Mouse (Mus musculus) brown adipose tissue, adult 24 weeks (tissue): ENCODE measurements around the gene 1700015G11Rik. TPM values are rescaled to one million over a fixed set of nuclear protein-coding genes. Genes with fewer than 3 reads are reported as not detected.

Experiments used
- H3K27ac ChIP-seq: fragments of 200-500 bp; replicated peaks from 2 replicates; pipeline ENCODE4 v1.5.1; 2012; ENCODE audit warnings: low read depth, mild to moderate bottlenecking, low read length
- H3K4me1 ChIP-seq: fragments of 200-500 bp; 2 replicates; pipeline ENCODE4 v1.6.1; 2012; ENCODE audit warnings: low read length, mixed read lengths; ENCODE audit not compliant: control insufficient read depth, insufficient read depth, insufficient read length
- H3K4me3 ChIP-seq: fragments of 200-500 bp; 2 replicates; pipeline ENCODE4 v1.5.1; 2012; ENCODE audit warnings: low read depth, mild to moderate bottlenecking, low read length, moderate library complexity; ENCODE audit not compliant: insufficient read depth
- polyA plus RNA-seq: library from polyadenylated mRNA; stranded (reverse); fragments of >200 nt; gene quantifications from 2 replicates; pipeline ENCODE4 v1.2.4, GENCODE M21; 2012; ENCODE audit not compliant: missing spikeins, insufficient read depth, insufficient read length

Gene 1700015G11Rik
- not detected in 2 replicates for polyA plus RNA-seq

DNA sequence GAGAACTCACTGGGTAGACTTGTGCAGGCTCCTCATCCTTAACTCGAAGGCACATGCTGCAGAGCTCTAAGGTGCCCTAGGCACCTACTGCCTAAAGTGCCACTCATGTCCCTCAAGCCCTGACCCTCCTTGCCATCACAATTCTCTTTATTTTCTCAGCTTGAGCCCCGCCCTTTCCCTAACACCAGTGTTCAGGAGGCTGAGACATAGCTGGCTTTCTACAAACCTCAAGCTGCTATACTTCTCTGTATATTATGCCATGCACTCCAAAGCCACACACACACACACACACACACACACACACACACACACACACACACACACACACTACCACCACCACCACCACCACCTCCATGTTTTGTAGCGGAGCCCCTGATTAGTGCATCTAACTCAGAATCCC lies at the start of gene 1700015G11Rik:
Gene 1700015G11Rik (minus strand): TSS at position 101 of the 400 bp plus-strand sequence.
- H3K4me1 ChIP-seq = no peaks in the 10 kb centered on the region
- no peak within 1 kb of the TSS for H3K4me3 ChIP-seq
- no peak within 1 kb of the TSS for H3K27ac ChIP-seq

DNA sequence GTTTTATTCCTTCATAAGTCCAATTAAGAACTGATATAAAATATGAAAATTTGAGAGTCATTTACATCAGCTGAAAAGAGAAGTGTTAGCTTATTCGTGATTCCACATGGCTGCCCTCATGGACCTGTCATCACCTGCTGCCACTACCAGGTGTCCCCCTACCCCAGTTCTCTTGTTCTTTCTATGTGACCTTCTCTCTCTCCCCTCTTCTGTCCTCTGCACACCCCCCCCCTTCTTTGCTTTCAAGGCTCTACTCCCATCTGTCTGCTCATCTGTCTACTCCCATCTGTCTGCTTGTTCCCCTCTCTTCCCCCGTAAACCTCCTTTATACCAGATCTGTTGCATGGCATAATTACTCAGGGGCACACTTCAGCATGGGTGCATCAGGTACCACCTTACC lies 41.4 kb upstream of the 1700015G11Rik start:
- H3K4me1 ChIP-seq = no peaks in the 10 kb centered on the region
- no peak overlapping the region for H3K4me3 ChIP-seq
- H3K27ac ChIP-seq = no peak overlapping the region

DNA sequence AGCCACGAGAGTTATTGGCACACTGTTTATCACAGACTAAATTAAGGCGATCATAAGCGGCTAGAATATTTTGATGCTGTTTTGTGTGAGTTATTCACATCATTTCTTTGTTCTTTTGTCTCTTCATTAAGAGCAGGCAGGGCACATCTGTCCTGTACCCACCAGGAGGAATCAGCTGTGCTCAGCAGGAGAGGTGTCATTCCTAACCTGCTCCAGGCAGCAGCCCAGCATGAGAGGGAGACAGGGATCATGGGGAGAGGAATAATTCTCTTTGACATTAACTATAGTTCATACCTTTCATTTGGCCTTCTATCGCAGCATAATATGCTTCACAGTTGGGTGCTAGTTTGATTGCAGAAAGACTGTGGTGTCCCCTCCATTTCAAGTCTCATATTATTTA lies 40.7 kb upstream of the 1700015G11Rik start:
- Histone ChIP-seq H3K27ac (no peak overlapping the region), H3K4me1 (no peaks in the 10 kb centered on the region), H3K4me3 (no peak overlapping the region)

DNA sequence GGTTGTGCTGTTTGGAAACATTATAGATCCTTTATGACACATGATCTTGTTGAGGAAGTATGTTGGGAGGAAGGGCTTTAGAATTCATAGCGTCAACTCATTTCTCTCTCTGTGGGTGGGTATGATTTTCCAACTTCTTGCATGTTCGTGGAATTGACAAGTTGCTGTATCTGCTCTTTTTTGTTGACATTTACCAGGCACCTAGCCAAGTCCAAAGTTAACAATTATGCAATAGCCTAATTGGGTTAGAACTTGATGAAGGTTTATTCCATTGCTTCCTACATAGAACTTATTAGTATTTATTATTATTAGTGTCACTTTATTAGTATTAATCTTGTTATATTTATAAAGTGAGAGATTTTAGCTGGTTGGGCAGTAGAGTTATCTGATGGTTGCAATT lies 40.3 kb upstream of the 1700015G11Rik start:
- Histone ChIP-seq H3K4me3 (no peak overlapping the region), H3K27ac (no peak overlapping the region)

DNA sequence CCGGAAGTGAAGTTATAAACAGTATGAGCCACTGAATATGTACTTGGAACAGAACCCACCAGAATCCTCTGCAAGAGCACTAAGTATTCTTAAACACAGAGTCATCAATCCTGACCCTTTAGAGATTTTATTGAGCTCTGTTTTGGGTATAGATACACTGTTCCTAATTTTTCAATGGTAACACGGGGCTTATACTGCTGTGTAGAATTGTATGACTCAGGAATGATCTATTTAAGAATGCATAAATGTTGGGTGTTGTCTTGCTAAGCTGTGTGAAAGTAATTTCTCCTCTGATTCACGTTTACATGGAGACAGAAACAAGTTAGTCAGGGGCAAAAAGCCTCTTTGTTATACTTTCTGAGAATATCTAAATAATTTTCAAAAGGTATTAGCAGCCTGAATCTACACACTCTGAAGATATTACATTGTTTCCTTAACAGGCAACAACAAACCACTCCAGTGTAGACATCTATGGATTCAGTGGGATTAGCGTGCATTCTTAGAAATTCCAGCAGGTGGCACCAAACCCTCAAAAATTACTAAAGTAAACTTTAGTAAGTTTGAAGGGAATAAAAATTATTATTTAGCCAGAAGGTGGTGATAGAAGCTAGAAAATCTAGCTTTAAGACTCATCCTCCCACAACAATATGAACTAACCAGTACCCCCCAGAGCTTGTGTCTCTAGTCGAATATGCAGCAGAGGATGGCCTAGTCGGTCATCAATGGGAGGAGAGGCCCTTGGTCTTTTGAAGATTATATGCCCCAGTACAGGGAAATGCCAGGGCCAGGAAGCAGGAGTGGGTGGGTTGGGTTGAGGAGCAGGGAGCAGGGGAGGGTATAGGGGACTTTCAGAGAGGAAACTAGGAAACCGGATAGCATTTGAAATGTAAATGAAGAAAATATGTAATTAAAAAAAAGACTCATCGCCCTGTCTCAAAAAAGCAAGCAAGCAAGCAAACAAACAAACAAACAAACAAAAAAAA lies 22.4 kb upstream of the 1700015G11Rik start:
- Histone ChIP-seq H3K4me1 (no peaks in the 10 kb centered on the region), H3K27ac (no peak overlapping the region), H3K4me3 (no peak overlapping the region)

More for the DNA sequence above, 40.3 kb upstream of the 1700015G11Rik start:
- no peaks in the 10 kb centered on the region for H3K4me1 ChIP-seq

DNA sequence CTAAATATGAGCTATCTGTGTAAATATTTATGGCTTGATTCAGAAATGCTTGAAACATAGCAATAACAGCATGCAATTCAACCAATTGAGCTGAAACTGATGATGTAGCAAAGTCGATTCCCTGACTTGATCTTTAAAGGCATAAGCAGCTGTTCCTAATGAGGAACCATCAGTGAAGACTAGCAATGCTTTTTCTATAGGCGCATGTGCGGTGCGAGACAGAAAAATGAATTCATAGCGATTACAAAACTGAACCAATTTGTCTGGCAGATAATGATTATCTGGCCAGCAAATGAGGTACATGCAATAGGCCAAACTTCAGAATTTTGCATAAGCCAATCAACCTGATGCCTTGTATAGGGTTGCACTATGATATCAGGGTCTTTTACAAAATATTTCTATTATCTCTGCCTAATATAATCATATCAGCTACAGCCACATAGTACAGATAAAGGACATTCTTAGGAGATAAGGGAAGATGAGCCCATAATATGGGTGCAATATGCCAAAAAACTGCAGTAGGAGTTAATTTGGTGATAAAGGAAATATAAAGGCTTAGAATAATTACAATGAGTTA lies 8.6 kb upstream of the 1700015G11Rik start:
- no peak overlapping the region for H3K27ac ChIP-seq
- H3K4me1 ChIP-seq = no peaks in the 10 kb centered on the region
- no peak overlapping the region for H3K4me3 ChIP-seq

DNA sequence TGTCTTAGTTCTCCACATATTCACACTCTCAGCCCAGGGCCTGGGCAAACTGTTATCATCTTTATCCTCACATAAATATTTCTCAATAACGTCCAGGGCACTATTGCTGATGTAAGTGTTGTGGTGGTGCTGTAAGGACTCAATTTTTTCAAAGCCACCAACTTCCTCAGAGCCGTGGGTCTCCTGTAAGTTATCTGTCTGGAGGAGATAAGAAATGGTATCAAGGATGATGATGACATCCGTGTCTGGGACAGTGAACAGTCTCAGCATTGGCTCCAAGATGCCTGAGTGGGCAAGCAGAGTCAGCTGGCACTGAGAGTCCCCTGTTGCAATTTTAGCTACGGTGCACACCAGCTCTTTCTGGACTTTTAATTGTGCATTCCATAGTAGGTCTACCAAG lies 6.5 kb upstream of the 1700015G11Rik start:
- no peaks in the 10 kb centered on the region for H3K4me1 ChIP-seq
- no peak overlapping the region for H3K4me3 ChIP-seq
- no peak overlapping the region for H3K27ac ChIP-seq

DNA sequence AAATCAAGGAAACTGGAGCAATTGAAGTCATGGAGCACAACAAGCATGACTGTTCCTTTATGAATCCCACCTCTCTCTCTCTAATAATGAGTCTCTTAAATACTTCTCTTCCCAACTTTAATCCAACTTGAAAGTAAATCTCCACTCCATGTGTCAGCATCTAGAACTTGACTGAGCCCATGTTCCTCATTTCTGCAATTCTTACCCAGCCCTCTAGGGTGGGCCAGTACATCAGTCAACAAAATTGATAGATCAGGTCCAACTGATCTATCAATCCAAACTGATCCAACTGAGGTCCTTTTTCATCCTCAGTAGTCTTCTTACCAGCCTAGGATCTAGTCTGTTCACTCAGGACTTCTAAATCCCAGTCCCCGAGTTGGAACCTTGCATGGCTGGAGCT lies 348 bp downstream of the 1700015G11Rik start:
- Histone ChIP-seq H3K4me3 (no peak overlapping the region), H3K27ac (no peak overlapping the region), H3K4me1 (no peaks in the 10 kb centered on the region)

DNA sequence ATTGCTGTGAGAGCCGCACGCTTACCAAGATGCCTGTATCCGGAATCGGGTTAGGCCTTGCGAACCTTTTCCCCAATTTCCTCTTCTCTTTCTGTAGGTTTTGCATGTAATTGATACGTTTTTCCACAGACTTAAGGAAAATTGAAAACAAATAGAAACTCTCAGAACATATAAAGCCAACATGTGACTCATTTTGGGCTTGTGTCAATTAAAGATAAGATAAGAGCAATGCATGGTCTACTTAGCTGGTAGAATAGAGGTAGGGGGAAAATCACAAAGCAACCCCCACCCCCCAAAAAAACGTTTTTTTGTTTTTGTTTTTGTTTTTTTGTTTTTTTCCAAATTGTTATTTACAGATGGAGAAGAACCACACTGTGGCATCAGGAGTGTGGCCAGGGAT lies 2.1 kb downstream of the 1700015G11Rik start:
- H3K27ac ChIP-seq = no peak overlapping the region
- no peaks in the 10 kb centered on the region for H3K4me1 ChIP-seq
- no peak overlapping the region for H3K4me3 ChIP-seq

DNA sequence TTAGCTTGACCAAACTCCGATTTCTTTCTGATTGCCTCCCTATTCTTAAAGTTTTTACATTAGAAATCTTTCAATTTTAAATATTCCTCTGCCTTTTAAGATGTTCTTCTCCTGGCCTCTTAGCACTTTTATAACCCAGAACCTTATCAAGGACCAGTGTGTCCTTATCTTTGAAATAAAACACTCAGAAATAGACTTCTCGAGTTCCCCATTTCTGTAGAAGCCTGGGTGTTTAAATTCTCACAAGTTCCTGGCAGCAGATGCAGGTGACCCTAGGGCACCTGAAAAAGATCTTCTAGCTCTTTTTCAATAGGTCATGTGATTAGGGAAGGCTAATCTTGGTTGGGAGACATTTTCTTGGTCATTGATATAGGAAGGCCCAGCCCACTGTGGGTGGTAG lies 8.4 kb downstream of the 1700015G11Rik start:
- Histone ChIP-seq H3K4me1 (no peaks in the 10 kb centered on the region), H3K27ac (no peak overlapping the region), H3K4me3 (no peak overlapping the region)

DNA sequence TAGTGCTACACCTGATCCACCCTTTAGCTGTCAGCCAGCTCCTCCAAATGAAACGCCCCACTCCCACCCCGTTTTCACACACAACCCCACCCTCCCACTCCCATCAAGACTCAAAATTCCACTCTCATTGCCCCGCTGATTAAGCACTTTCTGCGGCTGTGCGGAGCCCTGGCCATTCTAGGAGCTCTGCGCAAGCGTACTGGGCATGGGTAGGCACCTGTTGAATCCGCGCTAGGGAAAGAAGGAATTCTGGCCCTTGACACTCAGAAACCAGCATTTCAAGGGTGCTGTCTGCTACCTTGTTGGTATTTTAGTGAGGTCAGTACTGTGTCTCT lies 9.3 kb downstream of the 1700015G11Rik start:
- H3K4me3 ChIP-seq = peak overlapping the region; percentile 63
- no peaks in the 10 kb centered on the region for H3K4me1 ChIP-seq
- no peak overlapping the region for H3K27ac ChIP-seq

DNA sequence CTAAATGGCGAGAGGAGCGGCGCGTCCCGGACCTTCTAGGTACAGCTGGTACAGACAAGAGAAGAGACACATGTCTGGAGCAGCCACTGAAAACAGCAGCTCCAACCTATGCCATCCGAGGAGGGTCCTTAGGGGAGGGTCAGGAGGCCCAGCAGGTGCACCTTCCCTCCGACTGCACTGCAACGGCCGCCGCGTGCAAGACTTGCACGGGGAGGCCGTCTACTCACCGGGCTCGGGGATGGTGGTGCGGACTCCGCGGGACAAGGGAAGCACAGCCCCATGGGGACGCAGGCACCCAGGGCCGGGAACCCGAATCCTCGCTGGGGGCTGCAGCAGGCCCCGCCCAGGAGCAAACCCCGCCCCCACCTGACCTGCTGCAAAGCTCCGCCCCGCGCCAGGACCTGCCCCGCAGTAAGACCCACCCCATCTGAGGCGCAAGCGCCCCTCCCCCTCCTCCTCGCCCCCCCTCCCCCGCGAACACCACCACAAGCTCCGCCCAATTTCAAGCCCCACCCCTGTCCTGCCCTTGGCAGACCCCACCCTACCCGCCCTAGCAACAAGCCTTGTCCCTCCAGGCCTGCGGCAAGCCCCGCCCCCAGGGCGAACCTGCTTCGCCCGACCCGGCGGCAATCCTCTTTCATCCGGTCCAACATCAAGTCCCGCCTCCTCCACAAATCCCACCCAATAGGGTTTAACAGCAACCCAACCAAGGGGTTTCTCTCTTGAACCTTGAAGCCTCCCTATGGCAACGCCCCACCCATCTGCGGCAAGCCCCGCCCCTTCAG lies 9.8 kb downstream of the 1700015G11Rik start, which contains the start of gene Svip:
Gene Svip (minus strand): TSS at position 508 of the 785 bp plus-strand sequence.
- H3K4me3 ChIP-seq = peak within 1 kb of the TSS; percentile 82
- no peaks in the 10 kb centered on the region for H3K4me1 ChIP-seq
- H3K27ac ChIP-seq = no peak within 1 kb of the TSS

DNA sequence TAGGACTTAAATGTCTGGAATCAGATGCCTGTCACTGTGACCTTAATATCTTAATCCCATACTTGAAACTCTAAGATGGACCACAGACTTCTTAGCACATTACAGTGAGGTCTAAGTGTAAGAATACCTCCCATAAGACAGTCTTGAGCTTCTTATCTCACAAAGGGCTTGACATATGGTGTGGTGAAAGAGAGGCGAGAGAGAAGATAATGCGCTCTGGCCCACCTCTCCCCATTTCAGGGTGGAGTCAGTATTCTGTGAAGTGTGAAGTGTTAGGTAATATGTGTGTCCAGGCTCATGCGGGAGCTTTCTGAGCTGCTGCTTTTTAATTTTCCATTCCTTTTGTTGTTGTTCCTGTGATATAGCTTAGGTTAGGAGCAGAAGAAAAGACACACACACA lies 24.5 kb downstream of the 1700015G11Rik start:
- Histone ChIP-seq H3K27ac (no peak overlapping the region), H3K4me3 (no peak overlapping the region), H3K4me1 (no peaks in the 10 kb centered on the region)

DNA sequence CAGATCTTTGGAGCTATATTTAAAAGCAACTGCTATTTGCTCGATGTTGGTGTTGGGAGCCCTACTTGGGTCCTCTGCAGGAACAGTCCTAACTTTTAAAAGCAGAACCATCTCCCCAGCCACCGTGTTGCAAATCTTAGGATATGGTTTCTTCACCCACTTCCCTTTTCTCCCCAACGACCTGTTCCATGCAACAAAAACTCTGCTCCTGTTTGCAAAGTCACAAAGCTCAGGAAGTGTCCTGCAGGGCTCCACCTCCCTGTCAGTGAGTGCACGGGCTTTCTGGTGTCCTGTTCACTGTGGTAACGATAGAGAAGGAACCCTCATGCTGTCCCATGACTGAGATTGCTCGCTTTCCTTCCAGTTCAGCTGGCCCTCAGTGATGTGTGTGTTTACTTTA lies 28.6 kb downstream of the 1700015G11Rik start:
- H3K27ac ChIP-seq = no peak overlapping the region
- H3K4me3 ChIP-seq = no peak overlapping the region
- H3K4me1 ChIP-seq = no peaks in the 10 kb centered on the region

DNA sequence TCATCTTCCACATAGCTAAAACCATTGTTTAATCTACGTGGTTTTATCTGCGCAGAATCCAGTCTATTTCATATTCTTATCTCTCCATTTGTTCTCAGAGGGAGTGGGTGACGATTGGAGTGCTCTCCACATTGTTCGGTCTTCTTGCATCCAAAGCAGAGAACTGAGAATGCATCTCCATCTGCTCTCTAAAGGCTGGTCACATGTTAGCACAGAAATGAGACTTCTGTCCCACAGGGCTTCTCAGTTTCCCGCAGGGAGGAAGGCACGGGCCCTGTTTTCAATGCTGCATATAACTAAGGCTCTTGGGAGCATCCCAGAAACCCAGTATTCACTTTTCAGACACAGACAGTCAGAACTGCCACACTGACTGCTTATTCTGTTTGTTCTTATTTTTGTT lies 29.8 kb downstream of the 1700015G11Rik start:
- no peaks in the 10 kb centered on the region for H3K4me1 ChIP-seq
- no peak overlapping the region for H3K4me3 ChIP-seq
- H3K27ac ChIP-seq = no peak overlapping the region
